Mouse (Mus musculus) stomach, embryonic 16.5 days (tissue): ENCODE results near the gene Alyref. TPM values are rescaled to one million over a fixed set of nuclear protein-coding genes. Genes with fewer than 3 reads are reported as not detected.
A peak's percentile ranks its signal among the peaks of the same experiment; 100 is the strongest.

Experiments
- ATAC-seq: fragments of 200-750 bp; cut with Nextera tagmentation; 2 replicates; pipeline ENCODE4 v1.8.0; 2017; ENCODE audit warnings: moderate number of reproducible peaks, moderate TSS enrichment; ENCODE audit not compliant: insufficient read depth, low FRiP score
- H3K27ac ChIP-seq: fragments of 300-500 bp; sonication (generic); 2 replicates; pipeline ENCODE4 v1.5.1; 2014; ENCODE audit warnings: low read length
- H3K27me3 ChIP-seq: fragments of 300-500 bp; sonication (generic); 2 replicates; pipeline ENCODE4 v1.6.1; 2014; ENCODE audit warnings: low read length, control low read depth, mixed read lengths; ENCODE audit not compliant: control insufficient read depth, insufficient read depth
- H3K36me3 ChIP-seq: fragments of 300-500 bp; sonication (generic); 2 replicates; pipeline ENCODE4 v1.6.1; 2014; ENCODE audit warnings: low read length; ENCODE audit not compliant: control insufficient read depth, insufficient read depth
- H3K4me1 ChIP-seq: fragments of 300-500 bp; sonication (generic); 2 replicates; pipeline ENCODE4 v1.6.1; 2014; ENCODE audit warnings: low read length, control low read depth, mixed read lengths; ENCODE audit not compliant: control insufficient read depth, insufficient read depth
- H3K4me2 ChIP-seq: fragments of 300-500 bp; sonication (generic); 2 replicates; pipeline ENCODE4 v1.6.1; 2014; ENCODE audit warnings: low read depth, low read length, mixed read lengths
- H3K4me3 ChIP-seq: fragments of 300-500 bp; sonication (generic); replicated peaks from 2 replicates; pipeline ENCODE4 v1.5.1; 2014; ENCODE audit warnings: mild to moderate bottlenecking, low read length
- H3K9ac ChIP-seq: fragments of 300-500 bp; sonication (generic); 2 replicates; pipeline ENCODE4 v1.6.1; 2014; ENCODE audit warnings: low read length
- H3K9me3 ChIP-seq: fragments of 300-500 bp; sonication (generic); replicated peaks from 2 replicates; pipeline ENCODE4 v1.6.1; 2016; ENCODE audit warnings: low read length, control low read depth; ENCODE audit not compliant: control insufficient read depth
- WGBS: fragments of 180-500 bp; shearing (Covaris S2); extraction: QIAGEN DNeasy Blood & Tissue Kit; methylation state at CpG from one replicate; pipeline ENCODE4 v1.1.7; 2014; 5-methylcytosine and 5-hydroxymethylcytosine counted together
- polyA plus RNA-seq: library from polyadenylated mRNA; unstranded; fragments of >200 nt; fragmentation: Nextera tagmentation; extraction: Ambion mirVana; gene quantifications from 2 replicates; pipeline ENCODE4 v1.2.1, GENCODE M21; 2015

The Alyref gene
- polyA plus RNA-seq, 1 experiment from 2014 or later: 55.5 TPM

- H3K27me3 ChIP-seq: no peaks in the 10 kb centered on the region
- peak overlapping the region; percentile 98 for H3K9ac ChIP-seq
- peak overlapping the region; percentile 14; the same call in 1 of the 2 replicates for H3K27ac ChIP-seq
- 53% methylated on average over 15 of the region's 15 CpGs for WGBS
- peak overlapping the region; percentile 94 for H3K4me3 ChIP-seq
- ATAC-seq: no peak
- peaks cover 26% of the 10 kb centered on the region for H3K36me3 ChIP-seq
- H3K4me1 ChIP-seq: peaks cover 24% of the 10 kb centered on the region
- H3K9me3 ChIP-seq: 0 out of 2 replicates have a peak, but pooled peaks cover 5% of the 10 kb centered on the region
- peak overlapping the region; percentile 87 for H3K4me2 ChIP-seq
These were observed 18.7 kb downstream of the Alyref start for GRCm38 (mm10) chr11:120579316-120580107.

DNA sequence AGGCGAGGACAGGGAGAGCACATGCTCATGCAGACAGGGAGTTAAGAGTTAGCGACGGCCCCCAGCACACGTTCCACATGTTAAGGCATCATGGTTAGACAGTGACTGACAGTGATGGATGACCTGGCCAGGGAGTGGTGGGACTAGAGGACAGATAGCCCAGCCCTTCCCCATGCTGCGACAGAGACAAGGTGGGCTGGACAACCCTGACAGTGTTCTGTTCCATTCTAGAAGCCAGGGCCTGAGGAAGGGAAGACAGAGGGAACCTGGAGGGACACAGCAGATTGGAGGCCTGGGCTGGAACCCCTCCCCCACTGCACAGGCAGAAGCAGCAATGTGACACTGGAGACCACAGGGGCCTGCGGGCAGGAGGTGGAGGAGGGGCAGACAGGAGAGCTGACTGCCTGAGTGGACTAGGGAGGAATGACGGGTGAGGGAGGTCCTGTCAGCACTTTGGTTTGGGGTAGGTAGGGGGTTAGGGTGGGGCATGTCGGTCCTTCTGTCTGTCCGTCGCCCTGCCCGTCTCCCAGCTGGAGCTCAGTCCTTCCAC, 19.4 kb downstream of the Alyref start:
- no peaks in the 10 kb centered on the region for H3K27me3 ChIP-seq
- peaks cover 28% of the 10 kb centered on the region for H3K4me1 ChIP-seq
- 77% methylated on average over 11 of the region's 11 CpGs for WGBS
- H3K4me3 ChIP-seq: no peak overlapping the region
- peaks cover 22% of the 10 kb centered on the region for H3K36me3 ChIP-seq
- H3K4me2 ChIP-seq: no peak overlapping the region
- H3K9me3 ChIP-seq: 0 out of 2 replicates have a peak, but pooled peaks cover under 1% of the 10 kb centered on the region
- no peak for ATAC-seq
- H3K9ac ChIP-seq: no peak overlapping the region; the same call in 1 of the 2 replicates
- H3K27ac ChIP-seq: no peak overlapping the region

DNA sequence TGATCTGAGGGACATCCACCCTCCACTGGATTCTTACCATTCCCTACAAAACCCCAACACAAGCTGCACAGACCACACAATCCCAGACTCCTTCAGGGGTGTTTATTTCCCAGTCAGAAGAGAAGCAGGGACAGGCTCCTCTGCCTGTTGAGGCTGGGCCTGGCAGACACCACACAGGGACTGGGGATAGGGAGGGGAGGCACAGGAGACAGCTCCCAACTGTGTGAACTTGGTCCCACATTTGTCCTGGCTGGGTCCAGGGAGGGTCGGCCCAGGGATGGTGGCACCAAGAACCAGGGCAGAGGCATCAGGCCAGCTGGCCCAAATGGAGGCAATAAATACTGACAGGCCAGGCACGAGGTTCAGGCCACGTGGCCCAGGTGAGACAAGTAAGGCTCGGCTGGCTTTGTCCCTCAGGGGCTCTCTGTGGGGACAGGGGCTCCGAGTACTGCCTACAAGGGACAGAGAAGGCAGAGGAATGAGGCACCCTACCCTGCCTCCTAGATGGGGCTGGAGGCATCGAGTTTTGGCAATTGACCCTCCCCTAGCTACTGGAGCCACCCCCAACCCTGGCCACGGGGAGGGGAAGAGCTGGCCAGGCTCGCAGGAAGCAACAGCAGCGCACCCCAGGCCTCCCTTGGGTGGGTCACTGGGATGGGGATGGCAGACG, 20.0 kb downstream of the Alyref start:
- Histone ChIP-seq H3K4me2 (no peak overlapping the region), H3K9me3 (no peaks in the 10 kb centered on the region), H3K4me3 (no peak overlapping the region), H3K27me3 (no peaks in the 10 kb centered on the region), H3K4me1 (peaks cover 28% of the 10 kb centered on the region), H3K36me3 (peaks cover 21% of the 10 kb centered on the region), H3K27ac (no peak overlapping the region), H3K9ac (no peak overlapping the region; the same call in 1 of the 2 replicates)
- ATAC-seq: no peak
- WGBS: 78% methylated on average over 10 of the region's 10 CpGs

GRCm38 (mm10) chr11:120577211-120578023, 20.7 kb downstream of the Alyref start:
- Histone ChIP-seq H3K9ac (no peak overlapping the region; the same call in 1 of the 2 replicates), H3K27ac (no peak overlapping the region), H3K36me3 (peaks cover 21% of the 10 kb centered on the region), H3K9me3 (no peaks in the 10 kb centered on the region), H3K4me1 (peaks cover 28% of the 10 kb centered on the region), H3K4me2 (no peak overlapping the region), H3K4me3 (no peak overlapping the region), H3K27me3 (no peaks in the 10 kb centered on the region)
- no peak for ATAC-seq
- WGBS: 83% methylated on average over 7 of the region's 7 CpGs

DNA sequence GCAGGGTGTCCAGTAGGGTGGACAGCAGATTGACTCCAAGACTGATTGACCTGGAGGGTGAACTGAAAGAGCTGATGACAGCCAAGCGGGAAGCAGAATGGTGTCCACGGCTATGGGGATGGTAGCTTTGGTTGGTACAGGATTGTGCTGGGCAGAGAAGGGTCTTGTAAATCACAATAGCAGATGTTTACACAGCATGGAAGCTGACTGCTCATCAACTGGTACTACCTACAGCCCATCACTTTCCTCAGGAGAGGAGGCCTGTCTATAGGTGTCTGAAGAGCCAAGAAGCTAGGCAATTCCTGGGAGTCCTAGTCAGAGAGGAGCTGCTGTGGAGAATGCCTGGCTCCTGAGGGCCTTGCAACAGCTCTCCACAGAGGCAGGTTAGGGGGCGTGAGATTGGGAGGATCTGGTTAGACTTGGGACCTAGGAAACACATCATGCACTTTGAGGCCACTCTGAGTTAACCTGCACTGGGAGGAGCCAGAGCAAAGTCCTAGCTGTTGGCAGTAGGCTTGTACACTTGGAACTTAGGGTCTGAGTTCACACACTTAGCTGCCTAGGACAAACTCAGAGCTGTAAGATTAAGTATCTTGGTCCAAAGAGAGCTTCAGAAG, 21.7 kb downstream of the Alyref start:
- Histone ChIP-seq H3K4me3 (no peak overlapping the region), H3K4me2 (no peak overlapping the region), H3K36me3 (peaks cover 21% of the 10 kb centered on the region), H3K27me3 (no peaks in the 10 kb centered on the region), H3K4me1 (peaks cover 26% of the 10 kb centered on the region), H3K9me3 (no peaks in the 10 kb centered on the region), H3K9ac (no peak overlapping the region; the same call in 1 of the 2 replicates), H3K27ac (0 out of 2 replicates have a peak overlapping the region, but pooled peaks have one; percentile 17)
- ATAC-seq: no peak
- 76% methylated on average over 3 of the region's 3 CpGs for WGBS

- Histone ChIP-seq H3K9ac (no peak overlapping the region), H3K4me3 (no peak overlapping the region), H3K9me3 (no peaks in the 10 kb centered on the region), H3K27me3 (no peaks in the 10 kb centered on the region), H3K27ac (0 out of 2 replicates have a peak overlapping the region, but pooled peaks have one; percentile 17), H3K36me3 (peaks cover 22% of the 10 kb centered on the region), H3K4me2 (no peak overlapping the region), H3K4me1 (peaks cover 32% of the 10 kb centered on the region)
- no peak for ATAC-seq
These were observed 22.2 kb downstream of the Alyref start for GRCm38 (mm10) chr11:120575940-120576339.

DNA sequence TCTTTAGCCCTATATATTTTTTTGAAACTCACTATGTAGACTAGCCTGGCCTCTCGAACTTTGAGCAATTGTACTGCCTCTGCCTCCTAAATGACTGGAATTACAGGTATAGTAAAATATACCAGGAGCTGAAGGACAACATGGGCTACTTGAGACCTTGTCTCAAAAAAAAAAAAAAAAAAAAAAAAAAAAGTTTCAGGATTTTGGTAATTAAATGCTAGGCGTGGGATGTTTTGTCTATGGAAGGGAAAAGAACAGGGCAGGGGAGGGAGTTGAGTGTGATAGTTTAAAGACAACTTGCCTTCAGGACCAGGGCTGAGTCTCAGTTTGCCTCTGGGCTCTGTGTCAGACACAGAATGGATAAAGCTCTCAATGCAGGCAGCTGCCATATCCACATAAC, 23.1 kb downstream of the Alyref start:
- no peaks in the 10 kb centered on the region for H3K27me3 ChIP-seq
- no peak for ATAC-seq
- 0 out of 2 replicates have a peak overlapping the region, but pooled peaks have one; percentile 87 for H3K4me2 ChIP-seq
- H3K9me3 ChIP-seq: no peaks in the 10 kb centered on the region
- no peak overlapping the region for H3K27ac ChIP-seq
- H3K4me3 ChIP-seq: no peak overlapping the region
- peaks cover 31% of the 10 kb centered on the region for H3K36me3 ChIP-seq
- peaks cover 29% of the 10 kb centered on the region for H3K4me1 ChIP-seq
- no peak overlapping the region for H3K9ac ChIP-seq
- WGBS: 79% methylated on average over 2 of the region's 2 CpGs

DNA sequence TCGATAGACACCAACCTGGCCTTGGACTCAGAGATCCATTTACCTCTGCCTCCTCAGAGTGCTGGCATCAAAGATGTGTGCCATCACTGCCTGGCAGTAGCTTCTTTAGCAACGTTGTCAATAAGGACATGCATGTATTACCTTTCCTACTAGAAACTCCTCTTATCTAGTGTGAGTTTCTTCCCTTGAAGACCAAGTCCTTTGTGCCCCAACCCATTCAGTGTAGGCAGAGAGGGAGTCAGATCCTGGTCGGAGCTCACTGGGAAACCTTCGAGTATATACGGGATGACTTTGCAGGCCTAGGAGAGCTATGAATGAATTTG, 23.9 kb downstream of the Alyref start:
- H3K36me3 ChIP-seq: peaks cover 30% of the 10 kb centered on the region
- whole genome bisulfite sequencing: 29% methylated on average over 5 of the region's 5 CpGs
- H3K4me1 ChIP-seq: peaks cover 21% of the 10 kb centered on the region
- peak overlapping the region; percentile 34; the same call in 1 of the 2 replicates for H3K27ac ChIP-seq
- peak overlapping the region; percentile 98 for H3K4me3 ChIP-seq
- ATAC-seq: no peak
- no peaks in the 10 kb centered on the region for H3K9me3 ChIP-seq
- H3K4me2 ChIP-seq: peak overlapping the region; percentile 87
- H3K9ac ChIP-seq: peak overlapping the region; percentile 77
- no peaks in the 10 kb centered on the region for H3K27me3 ChIP-seq
